Mouse (Mus musculus): ENCODE measurements around the gene Cnot10. TPM values are rescaled to one million over a fixed set of nuclear protein-coding genes. Genes with fewer than 3 reads are reported as not detected.
"Not testable (repeated sequence)": the region's sequence is repeated elsewhere in the genome, so short reads cannot be mapped to it uniquely, and the experiment has no call there.

The Cnot10 gene
- polyA plus RNA-seq, 1 experiment from 2014 or later, result 56.8 TPM

DNA sequence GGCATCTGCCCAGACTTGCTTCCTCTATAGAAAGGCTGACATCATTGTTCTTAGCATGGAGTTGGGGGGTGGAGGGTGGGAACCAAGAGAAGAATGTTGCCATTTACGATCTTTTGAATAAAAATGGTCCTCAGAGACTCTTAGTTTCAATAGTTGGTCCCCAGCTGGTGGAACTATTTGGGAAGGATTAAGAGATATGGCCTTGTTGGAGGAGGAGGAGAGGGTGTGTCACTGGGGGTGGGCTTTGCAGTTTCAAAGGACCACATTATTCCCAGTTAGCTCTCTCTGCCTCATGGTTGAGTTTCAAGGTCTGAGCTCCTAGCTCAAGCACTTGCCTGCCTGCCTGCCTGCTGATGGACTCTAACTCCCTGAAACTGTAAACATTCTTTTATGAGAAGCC lies 32.0 kb upstream of the Cnot10 start:
- no peak overlapping the region for H3K9ac ChIP-seq
- peaks cover 6% of the 10 kb centered on the region; the same call in 1 of the 2 replicates for H3K4me1 ChIP-seq
- H3K4me3 ChIP-seq, result no peak overlapping the region
- H3K27me3 ChIP-seq, result no peaks in the 10 kb centered on the region
- no peaks in the 10 kb centered on the region; the same call in 1 of the 2 replicates for H3K9me3 ChIP-seq (replicated peaks)
- no peak for ATAC-seq
- H3K4me2 ChIP-seq, result no peak overlapping the region
- WGBS, result 34% methylated on average over 1 of the region's 1 CpGs
- no peaks in the 10 kb centered on the region for H3K36me3 ChIP-seq (ENCODE audit: poor library complexity, severe bottlenecking)
- H3K27ac ChIP-seq, result no peak overlapping the region

DNA sequence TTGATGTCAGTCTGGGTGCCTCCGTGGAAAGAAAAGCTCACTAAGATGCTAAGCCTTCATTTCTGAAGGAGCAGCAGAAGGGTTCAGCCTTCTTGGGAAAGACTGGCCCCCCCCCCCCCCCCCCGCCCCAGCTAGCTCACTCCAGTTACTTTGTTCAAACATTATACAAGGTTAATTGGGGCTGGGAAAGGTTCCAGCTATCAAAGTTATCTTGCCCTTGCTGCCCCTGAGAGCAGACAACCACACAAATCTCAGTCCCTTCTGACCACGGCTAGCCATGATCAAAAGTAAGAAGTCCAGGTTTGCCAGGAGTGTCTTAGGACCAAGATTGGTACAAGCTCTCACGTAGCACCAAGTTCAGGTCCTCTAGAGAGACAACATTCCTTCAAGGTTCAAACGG lies 29.0 kb upstream of the Cnot10 start:
- Histone ChIP-seq H3K4me3 (no peak overlapping the region), H3K36me3 (ENCODE audit: poor library complexity, severe bottlenecking) (no peaks in the 10 kb centered on the region), H3K4me2 (no peak overlapping the region), H3K9me3 (replicated peaks) (no peaks in the 10 kb centered on the region; the same call in 1 of the 2 replicates), H3K27me3 (no peaks in the 10 kb centered on the region), H3K9ac (no peak overlapping the region), H3K27ac (no peak overlapping the region), H3K4me1 (peaks cover 6% of the 10 kb centered on the region; the same call in 1 of the 2 replicates)
- ATAC-seq, result no peak
- 83% methylated on average over 4 of the region's 5 CpGs for WGBS

DNA sequence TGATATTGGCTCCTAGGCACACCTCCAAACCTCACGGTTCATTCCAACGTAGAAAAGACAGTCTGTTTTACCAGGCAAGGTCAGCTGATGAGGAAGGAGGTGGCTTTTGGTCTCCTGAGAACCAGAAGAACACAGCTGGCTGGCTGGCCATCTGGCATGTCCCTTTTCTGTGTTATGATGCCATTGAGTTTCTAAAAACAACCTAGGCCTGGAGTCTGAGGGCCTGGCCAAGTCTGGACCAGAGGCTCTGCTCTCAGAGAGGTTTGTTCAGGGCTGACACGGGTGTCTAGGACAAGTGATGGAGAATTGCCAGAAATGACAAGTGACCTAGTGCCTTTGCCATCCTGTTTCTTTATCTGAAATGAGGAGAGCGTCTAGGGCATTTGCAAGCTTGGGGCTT lies 28.1 kb upstream of the Cnot10 start:
- no peak overlapping the region for H3K4me3 ChIP-seq
- 81% methylated on average over 4 of the region's 4 CpGs for WGBS
- no peak for ATAC-seq

DNA sequence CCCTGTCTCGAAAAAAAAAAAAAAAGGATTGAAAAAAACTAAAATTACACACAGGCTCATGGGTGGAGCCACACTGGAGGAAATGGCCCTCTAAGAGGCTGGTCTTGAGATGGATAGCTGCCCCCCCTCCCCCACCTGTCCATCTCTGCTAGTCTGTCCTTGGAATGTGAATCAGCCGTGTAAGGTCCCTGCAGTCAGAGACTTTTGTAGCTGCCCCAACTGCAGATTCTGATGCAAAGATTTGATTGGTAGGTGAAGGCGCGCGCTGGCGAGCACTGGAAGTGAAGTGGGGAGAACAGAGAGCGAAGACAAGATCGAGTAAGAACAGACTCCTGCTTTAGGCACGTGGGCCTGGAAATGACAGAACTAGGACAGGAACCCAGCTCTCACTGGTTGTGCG lies 26.9 kb upstream of the Cnot10 start:
- Histone ChIP-seq H3K27me3 (no peaks in the 10 kb centered on the region), H3K27ac (no peak overlapping the region), H3K9ac (no peak overlapping the region), H3K4me1 (no peaks in the 10 kb centered on the region), H3K4me2 (no peak overlapping the region), H3K36me3 (ENCODE audit: poor library complexity, severe bottlenecking) (no peaks in the 10 kb centered on the region), H3K4me3 (no peak overlapping the region), H3K9me3 (replicated peaks) (no peaks in the 10 kb centered on the region; the same call in 1 of the 2 replicates)
- no peak for ATAC-seq
- WGBS, result 87% methylated on average over 10 of the region's 10 CpGs

More for the DNA sequence above, 28.1 kb upstream of the Cnot10 start:
- no peak overlapping the region for H3K27ac ChIP-seq
- peaks cover 3% of the 10 kb centered on the region; the same call in 1 of the 2 replicates for H3K4me1 ChIP-seq
- H3K9ac ChIP-seq, result no peak overlapping the region
- no peaks in the 10 kb centered on the region for H3K27me3 ChIP-seq
- no peaks in the 10 kb centered on the region for H3K36me3 ChIP-seq (ENCODE audit: poor library complexity, severe bottlenecking)
- H3K4me2 ChIP-seq, result no peak overlapping the region
- H3K9me3 ChIP-seq (replicated peaks), result no peaks in the 10 kb centered on the region; the same call in 1 of the 2 replicates

DNA sequence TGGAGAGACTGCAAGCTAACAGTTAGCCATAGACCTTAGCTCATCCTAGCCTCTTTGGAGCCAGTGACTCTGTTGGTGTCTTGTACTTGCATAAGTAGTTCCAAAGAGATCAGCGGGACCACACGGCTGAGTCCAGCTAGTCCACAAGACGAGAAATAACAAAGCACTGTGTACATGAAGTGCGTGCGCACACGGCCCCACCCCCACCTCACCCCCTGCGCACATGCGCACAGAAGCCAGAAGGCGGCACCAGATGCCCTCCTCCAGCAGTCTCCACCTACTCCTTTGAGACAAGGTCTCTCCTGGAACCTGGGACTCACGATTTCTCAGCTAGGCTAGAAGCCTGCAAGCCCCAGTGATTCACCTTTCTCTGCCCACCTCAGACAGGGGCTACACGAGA lies 23.8 kb upstream of the Cnot10 start:
- Histone ChIP-seq H3K9ac (no peak overlapping the region), H3K36me3 (ENCODE audit: poor library complexity, severe bottlenecking) (no peaks in the 10 kb centered on the region), H3K9me3 (replicated peaks) (no peaks in the 10 kb centered on the region), H3K4me3 (no peak overlapping the region), H3K27ac (no peak overlapping the region), H3K4me2 (no peak overlapping the region), H3K4me1 (no peaks in the 10 kb centered on the region), H3K27me3 (no peaks in the 10 kb centered on the region)
- ATAC-seq, result no peak
- WGBS, result 87% methylated on average over 11 of the region's 11 CpGs

DNA sequence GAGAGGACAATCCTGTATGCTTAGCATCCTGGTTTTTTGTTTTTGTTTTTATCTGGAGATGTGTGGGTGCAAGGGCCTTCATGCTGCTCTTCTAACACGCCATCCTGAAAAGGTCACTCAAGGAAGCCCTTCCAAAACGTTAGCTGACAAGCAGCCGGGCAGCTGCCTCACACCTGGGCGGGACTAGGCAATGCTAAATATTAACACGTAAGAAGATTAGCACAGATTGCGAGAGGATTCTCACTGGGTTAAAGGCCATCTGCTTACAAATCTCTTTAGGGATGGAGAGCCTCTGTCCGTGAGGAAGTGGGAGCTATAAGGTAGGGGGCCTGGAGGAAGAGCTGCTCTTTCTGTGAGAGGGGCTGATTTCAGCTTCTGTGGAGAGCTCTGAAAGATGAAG lies 22.0 kb upstream of the Cnot10 start:
- no peak overlapping the region for H3K27ac ChIP-seq
- ATAC-seq, result no peak
- H3K36me3 ChIP-seq (ENCODE audit: poor library complexity, severe bottlenecking), result no peaks in the 10 kb centered on the region
- WGBS, result 70% methylated on average over 7 of the region's 7 CpGs
- no peak overlapping the region for H3K4me3 ChIP-seq
- H3K9me3 ChIP-seq (replicated peaks), result no peaks in the 10 kb centered on the region
- no peak overlapping the region for H3K4me2 ChIP-seq
- no peaks in the 10 kb centered on the region for H3K4me1 ChIP-seq
- H3K27me3 ChIP-seq, result no peaks in the 10 kb centered on the region
- H3K9ac ChIP-seq, result no peak overlapping the region

DNA sequence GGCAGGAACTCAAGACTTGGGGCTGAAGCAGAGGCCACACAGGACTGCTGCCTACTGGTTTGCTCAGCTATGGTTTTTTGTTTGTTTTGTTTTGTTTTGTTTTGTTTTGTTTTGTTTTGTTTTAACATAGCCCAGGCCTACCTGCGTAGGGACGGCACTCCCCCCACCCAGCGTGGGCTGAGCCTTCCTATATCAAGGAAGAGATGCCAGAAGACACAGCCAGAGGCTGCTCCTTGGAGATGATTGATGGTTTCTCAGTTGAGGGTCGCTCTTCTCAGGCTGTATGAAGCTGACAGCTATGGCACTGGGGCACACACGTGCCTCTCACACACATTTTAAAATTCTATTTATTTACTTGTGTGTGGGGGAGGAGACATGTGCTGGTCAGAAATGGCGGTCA lies 21.0 kb upstream of the Cnot10 start:
- no peak overlapping the region for H3K4me2 ChIP-seq
- H3K4me3 ChIP-seq, result no peak overlapping the region
- WGBS, result 76% methylated on average over 6 of the region's 6 CpGs
- H3K9ac ChIP-seq, result no peak overlapping the region
- H3K27me3 ChIP-seq, result no peaks in the 10 kb centered on the region
- no peaks in the 10 kb centered on the region for H3K9me3 ChIP-seq (replicated peaks)
- H3K27ac ChIP-seq, result no peak overlapping the region
- H3K4me1 ChIP-seq, result no peaks in the 10 kb centered on the region
- H3K36me3 ChIP-seq (ENCODE audit: poor library complexity, severe bottlenecking), result no peaks in the 10 kb centered on the region
- no peak for ATAC-seq

DNA sequence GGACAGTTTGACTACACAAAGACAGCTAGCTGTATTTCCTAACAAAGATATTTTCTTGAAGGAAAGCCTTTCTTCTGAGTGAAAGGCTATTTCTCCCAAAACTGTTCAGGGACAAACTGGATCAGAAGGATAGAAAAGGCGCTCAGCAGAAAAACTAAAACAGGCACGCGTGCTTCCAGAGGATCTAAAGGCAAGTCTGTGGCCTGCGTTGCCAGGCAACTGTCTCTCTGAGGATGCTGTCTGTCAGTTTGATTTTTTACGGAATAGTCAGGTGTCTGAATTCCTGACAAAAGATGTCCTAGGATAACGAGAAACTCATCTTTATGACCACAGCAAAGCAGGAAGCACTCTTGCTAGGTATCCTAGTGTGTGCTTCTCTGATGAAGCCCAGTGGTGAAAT lies 20.5 kb upstream of the Cnot10 start:
- no peak for ATAC-seq
- no peak overlapping the region for H3K9ac ChIP-seq
- WGBS, result 74% methylated on average over 6 of the region's 6 CpGs
- no peak overlapping the region for H3K4me3 ChIP-seq
- no peaks in the 10 kb centered on the region for H3K27me3 ChIP-seq
- no peaks in the 10 kb centered on the region for H3K4me1 ChIP-seq
- no peaks in the 10 kb centered on the region for H3K36me3 ChIP-seq (ENCODE audit: poor library complexity, severe bottlenecking)
- no peak overlapping the region for H3K4me2 ChIP-seq
- H3K9me3 ChIP-seq (replicated peaks), result no peaks in the 10 kb centered on the region
- no peak overlapping the region for H3K27ac ChIP-seq

DNA sequence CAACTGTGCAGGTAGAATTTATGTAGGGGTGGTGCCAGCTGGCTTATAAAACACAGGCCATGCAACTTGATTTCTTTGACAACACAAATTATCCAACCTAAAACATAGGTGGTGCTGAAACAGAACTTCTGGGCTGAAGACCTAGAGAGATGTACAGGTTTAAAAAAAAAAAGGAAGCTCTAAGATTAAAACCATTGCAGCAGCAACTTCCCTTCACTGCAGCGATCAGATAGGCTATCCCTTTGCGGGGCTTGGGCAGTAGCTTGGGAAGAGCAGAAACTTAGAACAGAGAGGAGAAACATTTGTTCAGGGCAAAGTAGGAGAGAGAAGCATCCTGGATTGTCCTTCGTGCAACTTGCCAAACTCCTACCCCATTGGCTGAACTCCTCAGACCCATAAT lies 16.7 kb upstream of the Cnot10 start:
- Histone ChIP-seq H3K4me1 (no peaks in the 10 kb centered on the region), H3K4me3 (no peak overlapping the region), H3K9me3 (replicated peaks) (no peaks in the 10 kb centered on the region), H3K27ac (no peak overlapping the region), H3K9ac (no peak overlapping the region), H3K4me2 (no peak overlapping the region), H3K27me3 (0 out of 2 replicates have a peak, but pooled peaks cover 3% of the 10 kb centered on the region), H3K36me3 (ENCODE audit: poor library complexity, severe bottlenecking) (no peaks in the 10 kb centered on the region)
- no peak for ATAC-seq
- WGBS, result 90% methylated on average over 3 of the region's 3 CpGs

DNA sequence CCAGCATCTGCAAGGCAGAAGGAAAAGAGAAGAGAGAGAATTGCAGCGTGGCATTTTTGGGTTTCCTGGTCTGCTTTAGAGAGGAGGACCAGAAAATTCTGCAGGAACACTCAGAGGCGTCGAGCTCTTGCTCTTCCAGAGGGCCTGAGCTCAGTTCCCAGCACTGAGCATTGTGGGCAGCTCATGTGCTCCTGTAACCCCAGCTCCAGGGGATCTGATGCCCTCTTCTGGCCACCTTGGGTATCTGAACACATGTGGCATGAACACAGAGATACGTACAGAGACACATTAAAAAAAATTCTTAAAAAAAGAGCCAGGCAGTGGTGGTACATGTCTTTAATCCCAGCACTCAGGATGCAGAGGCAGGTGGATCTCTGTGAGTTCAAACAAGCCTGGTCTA lies 15.4 kb upstream of the Cnot10 start:
- Histone ChIP-seq H3K9ac (no peak overlapping the region), H3K27me3 (0 out of 2 replicates have a peak, but pooled peaks cover 3% of the 10 kb centered on the region), H3K9me3 (replicated peaks) (no peaks in the 10 kb centered on the region), H3K4me2 (no peak overlapping the region), H3K36me3 (ENCODE audit: poor library complexity, severe bottlenecking) (no peaks in the 10 kb centered on the region), H3K4me1 (no peaks in the 10 kb centered on the region), H3K4me3 (no peak overlapping the region), H3K27ac (no peak overlapping the region)
- WGBS, result 83% methylated on average over 4 of the region's 4 CpGs
- ATAC-seq, result no peak

DNA sequence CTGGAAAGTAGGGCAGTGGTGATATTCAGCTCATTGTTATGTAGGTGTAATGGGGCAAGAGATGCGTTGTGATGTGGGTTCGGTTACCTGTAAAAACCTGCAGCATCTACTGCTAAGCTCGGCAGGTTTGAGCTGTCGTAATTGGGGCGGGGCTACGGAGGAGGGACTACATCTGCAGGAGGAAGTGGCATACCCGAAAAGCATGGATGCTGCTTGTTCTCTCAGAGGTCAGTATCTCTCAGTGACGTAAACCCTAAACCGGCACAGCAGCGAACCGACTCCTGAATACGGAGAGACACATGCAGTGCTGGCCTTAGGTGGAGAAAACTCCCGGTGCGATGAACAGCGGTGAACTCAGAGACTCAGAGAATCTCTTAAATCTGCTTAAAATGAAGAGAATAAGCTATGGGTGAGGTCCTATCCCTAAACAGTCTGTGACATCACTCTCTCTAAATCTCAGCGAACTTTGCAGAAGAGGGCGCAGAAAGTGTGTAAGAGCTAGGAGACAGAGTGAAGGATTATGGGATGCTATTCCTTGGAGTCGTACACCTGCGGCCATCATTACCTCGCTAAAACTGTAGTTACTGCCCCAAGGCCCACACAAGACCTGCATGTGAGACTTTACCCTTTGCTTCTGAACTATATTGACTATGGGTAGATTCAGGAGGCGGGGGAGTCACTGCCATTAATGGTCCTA lies 11.1 kb upstream of the Cnot10 start:
- no peak for ATAC-seq
- Histone ChIP-seq H3K9me3 (replicated peaks) (no peaks in the 10 kb centered on the region), H3K9ac (no peak overlapping the region), H3K27ac (no peak overlapping the region), H3K4me3 (no peak overlapping the region), H3K36me3 (ENCODE audit: poor library complexity, severe bottlenecking) (no peaks in the 10 kb centered on the region), H3K27me3 (0 out of 2 replicates have a peak, but pooled peaks cover 3% of the 10 kb centered on the region), H3K4me1 (no peaks in the 10 kb centered on the region), H3K4me2 (no peak overlapping the region)
- 66% methylated on average over 21 of the region's 21 CpGs for WGBS

DNA sequence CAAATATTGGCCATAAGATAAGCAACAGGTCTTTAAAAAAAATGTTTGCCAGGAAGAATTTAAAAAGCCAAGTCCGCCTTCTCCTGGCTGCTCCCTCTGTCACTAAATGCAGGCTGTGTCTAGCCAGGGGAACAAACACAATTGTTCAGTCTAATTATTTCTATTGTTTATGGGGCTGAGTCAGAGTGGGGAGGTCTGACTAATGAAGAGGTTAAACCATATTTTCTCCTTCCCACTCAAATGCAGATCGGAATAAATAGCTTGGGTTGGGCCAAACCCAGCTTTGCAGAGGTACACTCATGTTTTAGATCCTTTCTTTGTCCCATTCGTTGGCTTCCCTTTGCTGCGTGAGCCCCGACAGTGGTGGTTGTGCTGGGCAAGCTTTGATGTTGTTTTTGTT lies 9.4 kb upstream of the Cnot10 start:
- no peaks in the 10 kb centered on the region for H3K9me3 ChIP-seq (replicated peaks)
- H3K27me3 ChIP-seq, result peaks cover 16% of the 10 kb centered on the region; the same call in 1 of the 2 replicates
- no peak overlapping the region for H3K4me3 ChIP-seq
- no peak overlapping the region for H3K4me2 ChIP-seq
- ATAC-seq, result no peak
- H3K4me1 ChIP-seq, result no peaks in the 10 kb centered on the region
- H3K27ac ChIP-seq, result no peak overlapping the region
- WGBS, result 77% methylated on average over 5 of the region's 5 CpGs
- H3K36me3 ChIP-seq (ENCODE audit: poor library complexity, severe bottlenecking), result no peaks in the 10 kb centered on the region
- no peak overlapping the region for H3K9ac ChIP-seq

DNA sequence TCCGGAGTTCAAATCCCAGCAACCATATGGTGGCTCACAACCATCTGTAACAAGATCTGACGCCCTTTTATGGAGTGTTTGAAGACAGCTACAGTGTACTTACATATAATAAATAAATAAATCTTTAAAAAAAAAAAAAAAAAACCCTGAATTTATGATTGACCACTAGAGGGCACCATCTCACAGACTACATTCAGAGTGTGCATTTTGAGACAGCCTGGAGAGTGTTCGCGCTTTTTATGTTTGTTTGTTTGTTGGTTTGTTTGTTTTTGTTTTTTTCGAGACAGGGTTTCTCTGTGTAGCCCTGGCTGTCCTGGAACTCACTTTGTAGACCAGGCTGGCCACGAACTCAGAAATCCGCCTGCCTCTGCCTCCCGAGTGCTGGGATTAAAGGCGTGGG lies 8.5 kb upstream of the Cnot10 start:
- not testable (repeated sequence) for H3K9ac ChIP-seq; H3K4me3 ChIP-seq; H3K27ac ChIP-seq; H3K4me1 ChIP-seq; H3K9me3 ChIP-seq (replicated peaks); H3K4me2 ChIP-seq; H3K36me3 ChIP-seq (ENCODE audit: poor library complexity, severe bottlenecking)
- H3K27me3 ChIP-seq, result peaks cover 25% of the 10 kb centered on the region
- 0 out of 2 replicates have a peak, but pooled peaks have one; percentile 24 for ATAC-seq
- WGBS, result 49% methylated on average over 9 of the region's 9 CpGs
